Mouse (Mus musculus) lung, embryonic 16.5 days (tissue): ENCODE data around the gene Lipc. TPM values are rescaled to one million over a fixed set of nuclear protein-coding genes. Genes with fewer than 3 reads are reported as not detected.

ENCODE experiments used
- ATAC-seq: fragments of 200-750 bp; cut with Nextera tagmentation; 2 replicates; pipeline ENCODE4 v1.8.0; 2017; ENCODE audit warnings: low read depth, mild to moderate bottlenecking, moderate library complexity
- H3K27ac ChIP-seq: fragments of 300-500 bp; sonication (generic); 2 replicates; pipeline ENCODE4 v1.5.1; 2014; ENCODE audit warnings: mild to moderate bottlenecking, control low read depth, low read length
- H3K27me3 ChIP-seq: fragments of 300-500 bp; sonication (generic); 2 replicates; pipeline ENCODE4 v1.6.1; 2014; ENCODE audit warnings: low read depth, low read length, mixed read lengths; ENCODE audit not compliant: control insufficient read depth, insufficient read depth
- H3K36me3 ChIP-seq: fragments of 300-500 bp; sonication (generic); 2 replicates; pipeline ENCODE4 v1.6.1; 2014; ENCODE audit warnings: low read length; ENCODE audit not compliant: control insufficient read depth, insufficient read depth
- H3K4me1 ChIP-seq: fragments of 300-500 bp; sonication (generic); replicated peaks from 2 replicates; pipeline ENCODE4 v1.6.1; 2014; ENCODE audit warnings: low read length, mixed read lengths; ENCODE audit not compliant: control insufficient read depth, insufficient read depth
- H3K4me2 ChIP-seq: fragments of 300-500 bp; sonication (generic); 2 replicates; pipeline ENCODE4 v1.6.1; 2014; ENCODE audit warnings: low read depth, low read length, control low read depth
- H3K4me3 ChIP-seq: fragments of 300-500 bp; sonication (generic); 2 replicates; pipeline ENCODE4 v1.5.1; 2014; ENCODE audit warnings: mild to moderate bottlenecking, low read length, control low read depth
- H3K9ac ChIP-seq: fragments of 300-500 bp; sonication (generic); 2 replicates; pipeline ENCODE4 v1.6.1; 2014; ENCODE audit warnings: low read length, control low read depth
- H3K9me3 ChIP-seq: fragments of 300-500 bp; sonication (generic); 2 replicates; pipeline ENCODE4 v1.6.1; 2016; ENCODE audit warnings: low read length; ENCODE audit not compliant: control insufficient read depth
- WGBS: fragments of 180-500 bp; shearing (Covaris S2); extraction: QIAGEN DNeasy Blood & Tissue Kit; methylation state at CpG from one replicate; pipeline ENCODE4 v1.1.7; 2014; 5-methylcytosine and 5-hydroxymethylcytosine counted together
- microRNA-seq: library from miRNA; unstranded; fragments of <30 nt; microRNA quantifications from one replicate; pipeline ENCODE4, GENCODE M21; 2016
- polyA plus RNA-seq: library from polyadenylated mRNA; unstranded; fragments of >200 nt; fragmentation: Nextera tagmentation; extraction: Ambion mirVana; gene quantifications from 2 replicates; pipeline ENCODE4 v1.2.1, GENCODE M21; 2015

Lipc gene
- polyA plus RNA-seq, 1 experiment from 2014 or later = 0.25 TPM

DNA sequence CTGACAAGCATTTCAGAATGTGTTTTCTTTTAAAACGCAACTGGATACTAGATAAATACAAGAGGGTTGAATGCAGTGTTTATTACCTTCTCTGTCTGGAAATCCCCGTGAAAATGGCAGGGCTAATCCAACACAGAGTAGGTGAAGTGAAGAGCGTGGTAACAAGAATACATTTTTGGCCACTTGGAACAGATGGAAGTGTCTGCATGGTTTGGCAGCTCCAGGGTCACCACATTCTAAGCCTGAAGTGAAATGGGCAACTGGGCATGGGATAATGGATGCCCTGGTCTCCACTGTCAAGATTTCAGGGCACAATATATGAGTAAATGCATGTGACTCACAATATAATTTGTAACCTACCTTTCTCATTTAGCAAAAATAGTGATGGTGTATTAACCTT, 169.8 kb downstream of the Lipc start:
- WGBS = 83% methylated on average over 3 of the region's 3 CpGs
- H3K9ac ChIP-seq = no peak overlapping the region
- no peaks in the 10 kb centered on the region for H3K4me1 ChIP-seq
- ATAC-seq = no peak
- H3K27ac ChIP-seq = no peak overlapping the region
- no peaks in the 10 kb centered on the region for H3K27me3 ChIP-seq
- peaks cover 7% of the 10 kb centered on the region; the same call in 1 of the 2 replicates for H3K36me3 ChIP-seq
- H3K4me2 ChIP-seq = no peak overlapping the region
- no peaks in the 10 kb centered on the region for H3K9me3 ChIP-seq
- no peak overlapping the region for H3K4me3 ChIP-seq

DNA sequence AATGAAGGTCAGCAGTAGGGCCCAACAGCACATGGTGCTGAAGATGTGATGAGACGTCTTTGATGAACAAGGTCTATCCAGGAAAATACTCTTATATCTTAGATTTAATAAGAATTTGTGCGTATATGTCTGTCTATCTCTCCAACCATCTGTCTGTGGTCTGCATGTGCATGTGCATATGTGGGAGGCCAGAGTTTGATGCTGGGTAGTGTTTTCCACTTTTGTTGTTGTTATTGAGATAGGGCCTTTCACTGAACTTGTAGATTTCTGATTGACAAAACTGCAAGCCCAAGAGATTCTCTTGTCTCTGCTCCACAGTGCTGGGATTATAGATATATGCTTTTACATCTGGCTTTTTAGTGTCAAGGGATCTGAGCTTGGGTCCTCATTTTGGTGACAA, 176.5 kb downstream of the Lipc start:
- H3K27ac ChIP-seq = no peak overlapping the region
- 92% methylated on average over 2 of the region's 2 CpGs for WGBS
- no peak overlapping the region for H3K4me2 ChIP-seq
- peaks cover 11% of the 10 kb centered on the region for H3K36me3 ChIP-seq
- H3K4me3 ChIP-seq = no peak overlapping the region
- H3K4me1 ChIP-seq = no peaks in the 10 kb centered on the region
- H3K9ac ChIP-seq = no peak overlapping the region
- H3K9me3 ChIP-seq = no peaks in the 10 kb centered on the region
- no peaks in the 10 kb centered on the region for H3K27me3 ChIP-seq
- no peak for ATAC-seq

DNA sequence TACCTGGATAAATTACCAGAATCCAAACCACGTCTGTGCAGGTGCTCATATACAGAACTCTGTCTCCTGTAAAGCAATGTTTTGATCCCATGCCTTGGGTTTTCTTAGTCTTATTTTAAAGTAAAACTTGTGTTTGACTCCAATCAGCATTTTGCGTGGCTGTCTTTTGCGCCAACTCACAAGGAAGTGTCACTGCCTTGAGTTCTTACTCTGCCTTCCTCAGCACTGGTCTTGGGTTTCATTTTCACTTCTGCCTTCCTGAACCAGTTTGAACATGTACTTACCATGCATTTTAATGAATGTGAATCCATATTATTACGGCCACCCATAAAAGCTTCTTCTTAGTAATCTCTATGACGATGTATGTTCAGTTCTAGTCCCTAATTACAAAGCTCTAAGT, 191.1 kb downstream of the Lipc start:
- 87% methylated on average over 5 of the region's 5 CpGs for WGBS
- Histone ChIP-seq H3K4me1 (no peaks in the 10 kb centered on the region), H3K27me3 (no peaks in the 10 kb centered on the region), H3K9me3 (no peaks in the 10 kb centered on the region), H3K9ac (no peak overlapping the region), H3K4me3 (no peak overlapping the region), H3K36me3 (peaks cover 12% of the 10 kb centered on the region), H3K27ac (no peak overlapping the region), H3K4me2 (no peak overlapping the region)
- no peak for ATAC-seq

DNA sequence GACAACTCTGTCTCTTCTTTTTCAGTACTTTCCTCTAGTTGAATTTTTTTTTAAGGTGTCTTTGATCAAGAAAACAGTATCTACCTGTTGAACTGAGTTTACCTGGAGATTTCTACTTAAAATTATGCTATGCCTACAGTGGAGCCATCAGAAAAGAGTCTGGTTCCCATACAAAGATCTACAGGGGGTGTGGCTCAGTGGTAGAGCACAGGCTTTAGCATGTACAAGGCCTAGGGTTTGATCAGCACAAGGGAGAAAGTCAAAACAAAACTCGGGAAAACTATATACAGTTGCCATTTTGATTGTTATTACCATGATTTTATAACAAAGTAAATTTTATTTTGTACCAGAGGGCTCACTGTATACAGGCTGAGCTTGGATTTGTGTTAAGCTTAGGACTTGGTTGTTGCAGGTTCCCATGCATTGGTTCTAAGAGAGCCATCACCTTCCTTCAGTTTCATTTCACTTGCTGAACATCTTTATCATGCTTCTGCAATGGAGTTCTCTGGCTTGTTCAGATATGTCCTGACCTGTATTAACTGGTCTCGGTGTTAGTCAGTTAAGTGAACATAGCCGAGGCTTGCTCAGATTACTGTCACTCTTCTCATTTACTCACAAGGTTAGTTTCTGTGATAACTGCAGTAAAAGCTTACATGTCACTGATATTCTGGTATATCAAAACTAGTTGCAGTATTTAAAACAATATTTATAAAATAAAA, 200.4 kb downstream of the Lipc start:
- peaks cover 21% of the 10 kb centered on the region; the same call in 1 of the 2 replicates for H3K36me3 ChIP-seq
- no peaks in the 10 kb centered on the region for H3K27me3 ChIP-seq
- H3K4me1 ChIP-seq = no peaks in the 10 kb centered on the region
- H3K4me2 ChIP-seq = no peak overlapping the region
- H3K9ac ChIP-seq = no peak overlapping the region
- no peak overlapping the region for H3K27ac ChIP-seq
- ATAC-seq = no peak
- H3K9me3 ChIP-seq = no peaks in the 10 kb centered on the region
- H3K4me3 ChIP-seq = no peak overlapping the region
- WGBS = 84% methylated on average over 3 of the region's 3 CpGs

Small RNAs within 50 kb of the gene (microRNA-seq; reads per million reads assigned to microRNA genes)
- gene Gm25149 = not detected

Other genes starting within 250 kb of the Lipc start
- 0.58 and 0.64 TPM in 2 replicates for gene Aqp9, start 216.5 kb upstream of the Lipc start, polyA plus RNA-seq